Mouse (Mus musculus): ENCODE data around the gene Spsb2.

GRCm38 (mm10) chr6:124759259-124759658, 49.2 kb upstream of the Spsb2 start:
- TF ChIP-seq CTCF (IDR thresholded peaks at IDR 0.05; ENCODE audit: control insufficient read depth, insufficient read depth, insufficient replicate concordance, low read depth, low read length), result peak; percentile 84; the same call in 1 of the 2 replicates
- TF ChIP-seq POLR2A (IDR thresholded peaks at IDR 0.05; ENCODE audit: control insufficient read depth, low read depth, low read length), result no peak
